Comparison of ENCODE assay signal across 8 mouse cellular contexts in genomic region chr14:72371702-72372277, GRCm38 (mm10).
DNase-seq lines count a peak whose midpoint lies in the region; ATAC-seq lines count a peak whose summit lies in the region.

No protein-coding gene starts in this region.

- no peak for ATAC-seq in heart, embryonic 11.5 days (replicated peaks; ENCODE audit: insufficient number of reproducible peaks, low FRiP score, low TSS enrichment)
- ATAC-seq in granulocyte monocyte progenitor cell, adult 5-6 weeks (replicated peaks; ENCODE audit: poor library complexity, severe bottlenecking), result peak; percentile 79
- peak; percentile 66 for ATAC-seq in limb, embryonic 13.5 days (ENCODE audit: low FRiP score, low read depth)

- no peaks in the 10 kb centered on the region for H3K36me3 ChIP-seq in heart, embryonic 11.5 days (ENCODE audit: control insufficient read depth, insufficient read depth, low read length)
- no peaks in the 10 kb centered on the region for H3K36me3 ChIP-seq in limb, embryonic 13.5 days

- H3K9ac ChIP-seq in heart, embryonic 11.5 days (ENCODE audit: low read depth, low read length), result no peak overlapping the region
- no peak overlapping the region for H3K9ac ChIP-seq in limb, embryonic 13.5 days

- H3K27ac ChIP-seq in heart, embryonic 11.5 days (ENCODE audit: low read depth, low read length), result no peak overlapping the region
- H3K27ac ChIP-seq in limb, embryonic 13.5 days, result no peak overlapping the region

- H3K27me3 ChIP-seq in heart, embryonic 11.5 days (ENCODE audit: control insufficient read depth, insufficient read depth, low read length), result no peaks in the 10 kb centered on the region
- H3K27me3 ChIP-seq in limb, embryonic 13.5 days, result peaks cover 10% of the 10 kb centered on the region; the same call in 1 of the 2 replicates

- 6% methylated on average over 10 of the region's 10 CpGs for WGBS in heart, embryonic 11.5 days (ENCODE audit: insufficient replicate concordance)
- 7% methylated on average over 10 of the region's 10 CpGs for WGBS in limb, embryonic 13.5 days

- no peaks in the 10 kb centered on the region for H3K9me3 ChIP-seq in heart, embryonic 11.5 days (replicated peaks; ENCODE audit: control insufficient read depth, low read length)
- no peaks in the 10 kb centered on the region for H3K9me3 ChIP-seq in limb, embryonic 13.5 days

- H3K4me1 ChIP-seq in heart, embryonic 11.5 days (ENCODE audit: control insufficient read depth, insufficient read depth, low read length), result no peaks in the 10 kb centered on the region
- no peaks in the 10 kb centered on the region for H3K4me1 ChIP-seq in limb, embryonic 13.5 days

- peak; percentile 90 for DNase-seq in heart, adult 11 months
- DNase-seq in embryo, embryonic 11 days, result peak; percentile 83
- DNase-seq in kidney, adult 9 months, result peak; percentile 43
- DNase-seq in naive thymus-derived CD4-positive, alpha-beta T cell, adult 2 months (ENCODE audit: low read depth), result peak; percentile 47
- peak; percentile 26 for DNase-seq in telencephalon, adult 2 months (ENCODE audit: low read depth, low spot score)

- no peak overlapping the region for H3K4me3 ChIP-seq in heart, embryonic 11.5 days (ENCODE audit: low read depth, low read length)
- no peak overlapping the region for H3K4me3 ChIP-seq in limb, embryonic 13.5 days

- no peak overlapping the region for H3K4me2 ChIP-seq in heart, embryonic 11.5 days
- H3K4me2 ChIP-seq in limb, embryonic 13.5 days (replicated peaks), result no peak overlapping the region; the same call in 1 of the 2 replicates

Comparison
In these comparisons a context has a peak if more than half of its experiments do, and no peak if none do; other contexts are left out.
1. DNase-seq: peak in every context shown above with its lines; median percentile 90 in heart, adult 11 months; 83 in embryo, embryonic 11 days; 47 in naive thymus-derived CD4-positive, alpha-beta T cell, adult 2 months; 43 in kidney, adult 9 months; 26 in telencephalon, adult 2 months.